Mouse (Mus musculus): ENCODE results near the gene Ccn6.

Ccn6 gene

DNA sequence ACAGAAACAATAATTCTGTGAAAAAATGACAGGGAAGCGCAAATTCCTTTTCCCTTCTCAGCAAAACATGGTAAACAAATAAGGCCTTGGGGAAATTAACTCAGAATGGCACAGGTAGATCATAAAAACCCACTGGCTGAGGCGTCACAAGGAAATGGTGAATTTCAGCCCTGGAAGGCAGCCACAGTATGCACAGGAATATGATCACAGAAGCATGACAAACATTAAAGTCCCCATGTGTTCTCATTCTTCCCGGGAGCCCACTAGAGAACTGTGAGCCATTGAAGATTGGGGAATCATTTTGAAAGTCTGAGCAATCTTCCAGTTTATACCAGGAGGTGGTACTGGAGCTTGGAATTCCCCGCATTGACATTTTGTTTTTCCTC is 54.1 kb downstream of the Ccn6 start:
- CTCF ChIA-PET = interaction anchor here in 2 of 4 experiments (1.0 to 1.3 kb wide), 2 partner anchors 11 to 45 kb away, joined by 3 to 4 read pairs; no protein-coding TSS in a partner anchor
- POLR2A ChIA-PET = interaction anchor here in 1 of 4 experiments (0.7 to 2.5 kb wide), 2 partner anchors 24 to 323 kb away, joined by 3 to 7 read pairs; partner anchors contain the start of genes Fam229b and Tube1

DNA sequence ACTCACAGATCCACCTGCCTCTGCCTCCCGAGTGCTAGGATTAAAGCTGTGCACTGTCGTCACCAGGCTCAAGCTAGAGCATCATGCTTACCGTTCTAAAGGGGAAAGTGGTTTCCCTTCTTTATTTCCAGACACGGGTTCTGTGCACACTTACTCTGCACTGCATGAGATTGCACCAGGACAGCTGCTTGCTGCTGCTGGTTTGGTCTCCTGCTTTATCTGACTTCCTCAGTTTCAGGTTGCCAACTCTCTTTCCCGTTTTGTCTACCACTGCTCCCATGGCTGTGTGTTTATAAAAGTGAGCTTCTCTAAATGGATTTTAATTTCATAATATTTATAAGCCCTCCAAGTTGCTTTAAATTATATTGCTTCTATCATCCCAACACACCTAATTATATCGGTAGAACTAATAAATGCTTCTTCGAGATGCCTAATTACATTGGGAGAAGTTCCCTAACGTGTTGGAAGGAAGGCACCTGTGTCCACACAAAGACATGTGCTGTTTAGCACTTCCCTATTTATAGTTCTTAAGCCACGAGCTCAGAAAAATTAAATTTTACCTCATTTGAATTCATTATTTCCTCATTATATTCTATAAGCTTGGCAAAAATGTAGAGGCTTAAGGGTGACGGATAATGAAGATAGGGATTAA is 54.6 kb downstream of the Ccn6 start:
- ChIA-PET CTCF (interaction anchor here in 2 of 4 experiments (1.0 to 1.3 kb wide), 2 partner anchors 11 to 44 kb away, joined by 3 to 4 read pairs; no protein-coding TSS in a partner anchor), POLR2A (interaction anchor here in 1 of 4 experiments (0.6 to 2.5 kb wide), 2 partner anchors 25 to 39 kb away, joined by 3 to 7 read pairs; partner anchors contain the start of genes Fam229b and Tube1)

DNA sequence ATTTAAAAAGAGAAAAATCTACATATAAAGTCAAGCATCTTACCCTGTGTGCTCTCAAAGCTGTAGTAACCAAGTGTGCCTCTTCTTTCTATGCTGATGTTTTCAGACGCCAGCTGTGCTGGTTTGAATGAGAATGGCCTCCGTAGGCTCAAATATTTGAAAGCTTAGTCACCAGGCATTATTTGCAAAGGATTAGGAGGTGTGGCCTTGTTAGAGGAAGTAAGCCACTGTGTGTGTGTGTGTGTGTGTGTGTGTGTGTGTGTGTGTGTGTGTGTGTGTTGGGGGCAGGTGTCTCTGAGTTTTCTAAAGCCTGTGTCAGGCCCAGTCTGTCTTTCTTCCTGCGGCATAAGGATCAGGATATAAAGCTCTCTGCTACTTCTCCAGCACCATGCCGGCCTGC is 56.7 kb downstream of the Ccn6 start:
- ChIA-PET CTCF (interaction anchor here in 2 of 4 experiments (0.6 to 0.9 kb wide), 5 partner anchors 40 to 608 kb away, joined by 3 to 6 read pairs (median 6); no protein-coding TSS in a partner anchor), POLR2A (interaction anchor here (0.6 to 1.7 kb wide), 13 partner anchors 9 to 923 kb away, joined by 3 to 10 read pairs (median 4); partner anchors contain the start of genes Fam229b (in 2 of the 4) and Tube1 (in 2 of the 4))

DNA sequence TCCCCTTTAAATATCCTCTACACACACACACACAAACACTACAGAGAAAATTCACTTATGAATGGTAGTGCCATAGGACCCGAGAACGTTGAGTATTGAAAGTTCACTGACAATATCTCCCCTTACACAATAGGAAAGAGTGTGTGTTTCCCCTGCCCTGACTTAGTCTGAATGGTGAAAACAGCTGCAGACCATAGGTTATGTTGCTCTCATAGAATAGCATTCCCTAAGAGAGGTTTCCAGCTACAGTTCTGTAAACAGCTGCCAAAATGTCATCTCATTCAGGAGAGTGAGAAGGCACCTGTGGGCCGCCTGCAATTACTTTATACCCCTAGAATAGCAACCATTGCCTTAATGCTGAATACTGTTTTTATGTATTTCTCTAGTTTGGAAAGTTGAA is 57.2 kb downstream of the Ccn6 start:
- ChIA-PET CTCF (interaction anchor here in 2 of 4 experiments (0.6 to 0.9 kb wide), 3 partner anchors 42 to 608 kb away, joined by 3 to 6 read pairs (median 5); no protein-coding TSS in a partner anchor), POLR2A (interaction anchor here (0.6 to 1.7 kb wide), 12 partner anchors 8 to 923 kb away, joined by 3 to 10 read pairs (median 4); partner anchors contain the start of genes Fam229b (in 2 of the 4) and Tube1 (in 2 of the 4))

DNA sequence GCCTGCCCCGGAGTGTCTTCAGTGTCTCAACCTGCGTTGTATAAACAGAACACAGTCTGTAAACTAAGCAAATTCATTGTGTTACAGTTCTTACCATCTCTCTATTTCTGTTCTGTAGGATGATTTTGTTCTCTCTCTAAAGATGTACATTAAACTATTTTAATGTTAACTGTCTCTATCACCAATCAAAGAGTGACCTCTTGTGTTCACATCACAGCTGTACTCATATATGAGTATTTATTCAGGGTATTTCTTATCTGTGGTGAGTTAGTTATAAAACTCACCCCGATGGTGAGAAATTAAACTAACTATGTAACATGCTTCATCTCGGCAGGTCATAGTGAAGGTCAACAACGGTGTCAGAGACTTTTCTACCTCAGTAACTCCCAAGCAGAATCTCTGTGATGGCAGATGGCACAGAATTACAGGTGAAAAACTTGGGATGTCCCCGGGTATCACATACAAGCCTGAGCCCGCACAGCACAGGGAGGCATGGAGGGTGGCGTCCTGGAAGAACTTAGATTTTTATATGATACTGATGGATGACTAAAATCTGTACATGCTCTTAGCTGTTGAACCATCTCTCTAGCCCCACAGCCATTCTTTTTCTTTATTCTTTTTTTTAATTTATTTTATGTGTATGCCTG is 58.7 kb downstream of the Ccn6 start:
- ChIA-PET CTCF (interaction anchor here in 1 of 4 experiments (0.6 kb wide), 1 partner anchor 413 kb away, joined by 3 read pairs; no protein-coding TSS in a partner anchor), POLR2A (interaction anchor here in 1 of 4 experiments (0.6 to 0.7 kb wide), 2 partner anchors 39 to 241 kb away, joined by 3 to 4 read pairs; no protein-coding TSS in a partner anchor)
